Mouse (Mus musculus) lung, postnatal 0 days (tissue): Measurements from ENCODE around the gene Serhl. TPM values are rescaled to one million over a fixed set of nuclear protein-coding genes. Genes with fewer than 3 reads are reported as not detected.
"Not testable (repeated sequence)": the region's sequence is repeated elsewhere in the genome, so short reads cannot be mapped to it uniquely, and the experiment has no call there.

Experiments used
- ATAC-seq: fragments of 200-750 bp; cut with Nextera tagmentation; 2 replicates; pipeline ENCODE4 v1.8.0; 2017; ENCODE audit warnings: moderate library complexity
- DNase-seq: peaks from one replicate; pipeline ENCODE4 v3.0.0-alpha.2; 2016; ENCODE audit warnings: low spot score
- H3K27ac ChIP-seq: fragments of 300-500 bp; sonication (generic); 2 replicates; pipeline ENCODE4 v1.5.1; 2014; ENCODE audit warnings: antibody characterized with exemption, mild to moderate bottlenecking, low read length, mixed read lengths
- H3K27me3 ChIP-seq: fragments of 300-500 bp; sonication (generic); replicated peaks from 2 replicates; pipeline ENCODE4 v1.6.1; 2014; ENCODE audit warnings: low read length, mixed read lengths; ENCODE audit not compliant: insufficient read depth
- H3K36me3 ChIP-seq: fragments of 300-500 bp; sonication (generic); 2 replicates; pipeline ENCODE4 v1.6.1; 2014; ENCODE audit warnings: low read length, mixed read lengths; ENCODE audit not compliant: insufficient read depth
- H3K4me1 ChIP-seq: fragments of 300-500 bp; sonication (generic); 2 replicates; pipeline ENCODE4 v1.6.1; 2014; ENCODE audit warnings: antibody characterized with exemption, low read depth, low read length, mixed read lengths; ENCODE audit not compliant: insufficient read depth
- H3K4me2 ChIP-seq: fragments of 300-500 bp; sonication (generic); replicated peaks from 2 replicates; pipeline ENCODE4 v1.6.1; 2014; ENCODE audit warnings: low read depth, mild to moderate bottlenecking, low read length, moderate library complexity, mixed read lengths
- H3K4me3 ChIP-seq: fragments of 300-500 bp; sonication (generic); 2 replicates; pipeline ENCODE4 v1.5.1; 2014; ENCODE audit warnings: low read depth, low read length
- H3K9ac ChIP-seq: fragments of 300-500 bp; sonication (generic); replicated peaks from 2 replicates; pipeline ENCODE4 v1.6.1; 2014; ENCODE audit warnings: low read depth, mild to moderate bottlenecking
- H3K9me3 ChIP-seq: fragments of 300-500 bp; sonication (generic); 2 replicates; pipeline ENCODE4 v1.6.1; 2016; ENCODE audit warnings: low read length, mixed read lengths
- CTCF ChIP-seq: IDR thresholded peaks from 2 replicates; pipeline ENCODE4 v1.5.1; 2016; ENCODE audit warnings: antibody characterized with exemption, mild to moderate bottlenecking
- EP300 ChIP-seq: IDR thresholded peaks from 2 replicates; pipeline ENCODE4 v1.6.1; 2016; ENCODE audit warnings: antibody characterized with exemption, mild to moderate bottlenecking, control low read depth
- WGBS: fragments of 180-500 bp; shearing (Covaris S2); extraction: QIAGEN DNeasy Blood & Tissue Kit; methylation state at CpG from one replicate; pipeline ENCODE4 v1.1.7; 2014; 5-methylcytosine and 5-hydroxymethylcytosine counted together
- polyA plus RNA-seq: library from polyadenylated mRNA; unstranded; fragments of >200 nt; fragmentation: Nextera tagmentation; extraction: Ambion mirVana; gene quantifications from 2 replicates; pipeline ENCODE4 v1.2.1, GENCODE M21; 2015

Serhl gene
- polyA plus RNA-seq, 1 experiment from 2014 or later: 50.9 TPM

- Histone ChIP-seq H3K9ac (no peak overlapping the region), H3K4me3 (no peak overlapping the region), H3K36me3 (no peaks in the 10 kb centered on the region), H3K4me1 (peaks cover 3% of the 10 kb centered on the region; the same call in 1 of the 2 replicates), H3K27ac (no peak overlapping the region), H3K4me2 (no peak overlapping the region), H3K27me3 (no peaks in the 10 kb centered on the region), H3K9me3 (no peaks in the 10 kb centered on the region)
- 21% methylated on average over 5 of the region's 5 CpGs for WGBS
- DNase-seq (no peak), ATAC-seq (no peak)
- TF ChIP-seq EP300 (no peak), CTCF (no peak)
Measured at GRCm38 (mm10) chr15:83061689-83062088, 27.6 kb upstream of the Serhl start.

- H3K4me3 ChIP-seq, H3K27me3 ChIP-seq, ATAC-seq, H3K4me1 ChIP-seq, H3K27ac ChIP-seq, H3K9me3 ChIP-seq, H3K4me2 ChIP-seq, H3K9ac ChIP-seq, H3K36me3 ChIP-seq, DNase-seq: not testable (repeated sequence)
- 89% methylated on average over 2 of the region's 2 CpGs for WGBS
Measured at GRCm38 (mm10) chr15:83062582-83062981, 26.7 kb upstream of the Serhl start.

- no peaks in the 10 kb centered on the region for H3K9me3 ChIP-seq
- H3K9ac ChIP-seq: no peak overlapping the region
- H3K4me2 ChIP-seq: no peak overlapping the region
- H3K4me3 ChIP-seq: no peak overlapping the region
- no peaks in the 10 kb centered on the region for H3K27me3 ChIP-seq
- no peaks in the 10 kb centered on the region for H3K36me3 ChIP-seq
- ATAC-seq: no peak
- DNase-seq: peak; percentile 42
- no peaks in the 10 kb centered on the region for H3K4me1 ChIP-seq
- TF ChIP-seq EP300 (no peak), CTCF (no peak)
- WGBS: 21% methylated on average over 4 of the region's 4 CpGs
- no peak overlapping the region for H3K27ac ChIP-seq
Measured at GRCm38 (mm10) chr15:83065543-83065942, 23.8 kb upstream of the Serhl start.

- Histone ChIP-seq H3K4me3 (no peak overlapping the region), H3K9ac (no peak overlapping the region), H3K36me3 (no peaks in the 10 kb centered on the region), H3K27me3 (no peaks in the 10 kb centered on the region), H3K4me2 (no peak overlapping the region), H3K27ac (no peak overlapping the region), H3K4me1 (no peaks in the 10 kb centered on the region), H3K9me3 (no peaks in the 10 kb centered on the region)
- 85% methylated on average over 5 of the region's 5 CpGs for WGBS
- TF ChIP-seq CTCF: no peak
- TF ChIP-seq EP300: no peak
- DNase-seq (no peak), ATAC-seq (no peak)
Measured at GRCm38 (mm10) chr15:83068270-83068669, 21.0 kb upstream of the Serhl start.

GRCm38 (mm10) chr15:83070942-83071341, 18.4 kb upstream of the Serhl start:
- H3K27me3 ChIP-seq: no peaks in the 10 kb centered on the region
- H3K9me3 ChIP-seq: no peaks in the 10 kb centered on the region
- 22% methylated on average over 3 of the region's 3 CpGs for WGBS
- TF ChIP-seq EP300: no peak
- TF ChIP-seq CTCF: no peak
- peak; percentile 92 for ATAC-seq
- no peaks in the 10 kb centered on the region for H3K4me1 ChIP-seq
- no peak overlapping the region for H3K4me2 ChIP-seq
- H3K9ac ChIP-seq: no peak overlapping the region
- H3K36me3 ChIP-seq: no peaks in the 10 kb centered on the region
- no peak overlapping the region for H3K4me3 ChIP-seq
- DNase-seq: peak; percentile 86
- H3K27ac ChIP-seq: no peak overlapping the region

- peak; percentile 34; the same call in 1 of the 2 replicates for TF ChIP-seq CTCF
- TF ChIP-seq EP300: no peak
- WGBS: 88% methylated on average over 5 of the region's 5 CpGs
- no peak overlapping the region for H3K4me3 ChIP-seq
Measured at GRCm38 (mm10) chr15:83071752-83072151, 17.6 kb upstream of the Serhl start.

GRCm38 (mm10) chr15:83074179-83074578, 15.1 kb upstream of the Serhl start:
- no peak overlapping the region for H3K4me3 ChIP-seq
- DNase-seq: peak; percentile 29
- no peaks in the 10 kb centered on the region for H3K27me3 ChIP-seq
- no peak overlapping the region for H3K27ac ChIP-seq
- no peaks in the 10 kb centered on the region for H3K9me3 ChIP-seq
- ATAC-seq: no peak
- H3K4me1 ChIP-seq: no peaks in the 10 kb centered on the region
- WGBS: 58% methylated on average over 4 of the region's 4 CpGs
- H3K36me3 ChIP-seq: no peaks in the 10 kb centered on the region
- no peak overlapping the region for H3K4me2 ChIP-seq
- no peak overlapping the region for H3K9ac ChIP-seq
- TF ChIP-seq EP300 (no peak), CTCF (no peak)

More at GRCm38 (mm10) chr15:83071752-83072151, 17.6 kb upstream of the Serhl start:
- ATAC-seq (no peak), DNase-seq (no peak)
- no peaks in the 10 kb centered on the region for H3K36me3 ChIP-seq
- no peak overlapping the region for H3K9ac ChIP-seq
- H3K9me3 ChIP-seq: no peaks in the 10 kb centered on the region
- no peak overlapping the region for H3K4me2 ChIP-seq
- no peaks in the 10 kb centered on the region for H3K4me1 ChIP-seq
- H3K27me3 ChIP-seq: no peaks in the 10 kb centered on the region
- H3K27ac ChIP-seq: no peak overlapping the region
